Mouse (Mus musculus) R1 (cell line): ENCODE measurements at regions not wholly inside any gene's neighbourhood (a gene's known extent, or its start where the extent isn't known, plus 50 kb on each side); places are given as distances from the start of the nearest gene placed in this dataset.
A peak's percentile ranks its signal among the peaks of the same experiment; 100 is the strongest.
"Not testable (repeated sequence)": the region's sequence is repeated elsewhere in the genome, so short reads cannot be mapped to it uniquely, and the experiment has no call there.

ENCODE experiments used
- DNase-seq: peaks from one replicate; pipeline ENCODE4 v3.0.0-alpha.2; 2018; ENCODE audit warnings: low read depth, low spot score

GRCm38 (mm10) chr16:57923447-57924129 lies 169.1 kb upstream of the Col8a1 start:
- DNase-seq = no peak

- no peak for DNase-seq
Measured at GRCm38 (mm10) chr16:57924130-57924495, 169.6 kb upstream of the Col8a1 start.

- DNase-seq = no peak
Measured at GRCm38 (mm10) chr16:57927816-57928215, 173.3 kb upstream of the Col8a1 start.

- no peak for DNase-seq
Measured at GRCm38 (mm10) chr16:57928301-57928700, 173.8 kb upstream of the Col8a1 start.

- peak; percentile 38 for DNase-seq
Measured at GRCm38 (mm10) chr16:57929151-57929764, 174.7 kb upstream of the Col8a1 start.

- peak; percentile 86 for DNase-seq
Measured at GRCm38 (mm10) chr16:57945404-57945803, 190.9 kb upstream of the Col8a1 start.

- no peak for DNase-seq
Measured at GRCm38 (mm10) chr16:57947309-57947708, 192.8 kb upstream of the Col8a1 start.

- DNase-seq = no peak
Measured at GRCm38 (mm10) chr16:57949680-57950079, 195.1 kb upstream of the Col8a1 start.

GRCm38 (mm10) chr16:57970956-57971355 lies 216.4 kb upstream of the Col8a1 start:
- no peak for DNase-seq

- DNase-seq = no peak
Measured at GRCm38 (mm10) chr16:57984111-57984510, 229.6 kb upstream of the Col8a1 start.

- no peak for DNase-seq
Measured at GRCm38 (mm10) chr16:58005740-58006139, 251.2 kb upstream of the Col8a1 start.

GRCm38 (mm10) chr16:58013557-58013956 lies 259.0 kb upstream of the Col8a1 start:
- no peak for DNase-seq

GRCm38 (mm10) chr16:58027525-58027924 lies 273.0 kb upstream of the Col8a1 start:
- no peak for DNase-seq

- not testable (repeated sequence) for DNase-seq
Measured at GRCm38 (mm10) chr16:58028541-58028940, 274.0 kb upstream of the Col8a1 start.

GRCm38 (mm10) chr16:58029674-58030073 lies 275.1 kb upstream of the Col8a1 start:
- DNase-seq = no peak

GRCm38 (mm10) chr16:58068654-58069271 lies 314.2 kb upstream of the Col8a1 start:
- no peak for DNase-seq

- no peak for DNase-seq
Measured at GRCm38 (mm10) chr16:58072441-58072840, 317.9 kb upstream of the Col8a1 start.

GRCm38 (mm10) chr16:58100351-58100750 lies 307.9 kb upstream of the Dcbld2 start:
- no peak for DNase-seq

- no peak for DNase-seq
Measured at GRCm38 (mm10) chr16:58110452-58110851, 297.8 kb upstream of the Dcbld2 start.

GRCm38 (mm10) chr16:58126086-58126485 lies 282.2 kb upstream of the Dcbld2 start:
- no peak for DNase-seq

- DNase-seq = no peak
Measured at GRCm38 (mm10) chr16:58136144-58136905, 271.9 kb upstream of the Dcbld2 start.

- DNase-seq = no peak
Measured at GRCm38 (mm10) chr16:58136979-58137378, 271.3 kb upstream of the Dcbld2 start.
